Mouse (Mus musculus) mature B cell (primary cell): ENCODE data around the gene Pom121.

Source experiments
- in situ Hi-C: fragments of 300-500 bp; cut with MboI; formaldehyde crosslinking; loops from 2 replicates; pipeline ENCODE4 v1.14.3; 2019

The Pom121 gene

GRCm38 (mm10) chr5:135394004-135394823, at the start of gene Pom121:
Gene Pom121 (minus strand): TSS chr5:135394546.
- in situ Hi-C loops, result no loop called here

- in situ Hi-C loops, result no loop called here
These were observed 48.1 kb upstream of the Pom121 start for GRCm38 (mm10) chr5:135442430-135442829.

GRCm38 (mm10) chr5:135435039-135435438, 40.7 kb upstream of the Pom121 start:
- in situ Hi-C loops, result no loop called here

GRCm38 (mm10) chr5:135433861-135434260, 39.5 kb upstream of the Pom121 start:
- in situ Hi-C loops, result no loop called here

GRCm38 (mm10) chr5:135431111-135431510, 36.8 kb upstream of the Pom121 start:
- in situ Hi-C loops, result no loop called here

GRCm38 (mm10) chr5:135428786-135429185, 34.4 kb upstream of the Pom121 start:
- in situ Hi-C loops, result no loop called here

- in situ Hi-C loops, result no loop called here
These were observed 15.9 kb upstream of the Pom121 start for GRCm38 (mm10) chr5:135410266-135410665.

GRCm38 (mm10) chr5:135408114-135408513, 13.8 kb upstream of the Pom121 start:
- in situ Hi-C loops, result no loop called here

- in situ Hi-C loops, result no loop called here
These were observed 11.1 kb upstream of the Pom121 start for GRCm38 (mm10) chr5:135405437-135405836.

- in situ Hi-C loops, result no loop called here
These were observed 10.3 kb upstream of the Pom121 start for GRCm38 (mm10) chr5:135404623-135405022.

GRCm38 (mm10) chr5:135400244-135400643, 5.9 kb upstream of the Pom121 start:
- in situ Hi-C loops, result no loop called here

- in situ Hi-C loops, result no loop called here
These were observed 5.0 kb upstream of the Pom121 start for GRCm38 (mm10) chr5:135399382-135399781.

- in situ Hi-C loops, result no loop called here
These were observed 1.5 kb upstream of the Pom121 start for GRCm38 (mm10) chr5:135395826-135396225.

- in situ Hi-C loops, result no loop called here
These were observed 10.6 kb downstream of the Pom121 start for GRCm38 (mm10) chr5:135383771-135384170.

GRCm38 (mm10) chr5:135382746-135383145, 11.6 kb downstream of the Pom121 start:
- in situ Hi-C loops, result no loop called here

GRCm38 (mm10) chr5:135381356-135381925, 12.9 kb downstream of the Pom121 start:
- in situ Hi-C loops, result no loop called here

- in situ Hi-C loops, result no loop called here
These were observed 13.7 kb downstream of the Pom121 start for GRCm38 (mm10) chr5:135380681-135381080.

GRCm38 (mm10) chr5:135376341-135376740, 18.0 kb downstream of the Pom121 start:
- in situ Hi-C loops, result no loop called here

GRCm38 (mm10) chr5:135375167-135375566, 19.2 kb downstream of the Pom121 start:
- in situ Hi-C loops, result no loop called here

- in situ Hi-C loops, result no loop called here
These were observed 20.7 kb downstream of the Pom121 start for GRCm38 (mm10) chr5:135373601-135374000.

GRCm38 (mm10) chr5:135371195-135371594, 23.2 kb downstream of the Pom121 start:
- in situ Hi-C loops, result no loop called here

- in situ Hi-C loops, result no loop called here
These were observed 24.3 kb downstream of the Pom121 start, which contains the start of gene Nsun5 for GRCm38 (mm10) chr5:135369787-135370654. Gene Nsun5 (plus strand): TSS chr5:135369953.
